Mouse (Mus musculus) neural tube, embryonic 12.5 days (tissue): Measurements from ENCODE around the gene BC055324. TPM values are rescaled to one million over a fixed set of nuclear protein-coding genes. Genes with fewer than 3 reads are reported as not detected.

Experiments
- ATAC-seq: fragments of 200-750 bp; cut with Nextera tagmentation; 2 replicates; pipeline ENCODE4 v1.8.0; 2017; ENCODE audit warnings: low read depth, mild to moderate bottlenecking, moderate TSS enrichment, moderate library complexity; ENCODE audit not compliant: low FRiP score
- H3K27ac ChIP-seq: fragments of 300-500 bp; sonication (generic); 2 replicates; pipeline ENCODE4 v1.5.1; 2016
- H3K27me3 ChIP-seq: fragments of 300-500 bp; sonication (generic); replicated peaks from 2 replicates; pipeline ENCODE4 v1.6.1; 2016; ENCODE audit warnings: mild to moderate bottlenecking
- H3K36me3 ChIP-seq: fragments of 300-500 bp; sonication (generic); 2 replicates; pipeline ENCODE4 v1.6.1; 2016; ENCODE audit warnings: mild to moderate bottlenecking
- H3K4me1 ChIP-seq: fragments of 300-500 bp; sonication (generic); 2 replicates; pipeline ENCODE4 v1.6.1; 2016
- H3K4me2 ChIP-seq: fragments of 300-500 bp; sonication (generic); replicated peaks from 2 replicates; pipeline ENCODE4 v1.6.1; 2016; ENCODE audit warnings: mild to moderate bottlenecking
- H3K4me3 ChIP-seq: fragments of 300-500 bp; sonication (generic); 2 replicates; pipeline ENCODE4 v1.5.1; 2016
- H3K9ac ChIP-seq: fragments of 300-500 bp; sonication (generic); 2 replicates; pipeline ENCODE4 v1.6.1; 2016; ENCODE audit warnings: mild to moderate bottlenecking
- H3K9me3 ChIP-seq: fragments of 300-500 bp; sonication (generic); 2 replicates; pipeline ENCODE4 v1.6.1; 2016; ENCODE audit warnings: mild to moderate bottlenecking
- WGBS: fragments of 180-500 bp; shearing (Covaris S2); methylation state at CpG from one replicate; pipeline ENCODE4 v1.1.7; 2016; 5-methylcytosine and 5-hydroxymethylcytosine counted together
- polyA plus RNA-seq: library from polyadenylated mRNA; unstranded; fragments of >200 nt; fragmentation: Nextera tagmentation; extraction: Ambion mirVana; gene quantifications from 2 replicates; pipeline ENCODE4 v1.2.1, GENCODE M21; 2016

BC055324 gene
- polyA plus RNA-seq, 1 experiment from 2014 or later, result 16.4 TPM

GRCm38 (mm10) chr1:163930458-163930794, 64.2 kb downstream of the BC055324 start:
- no peak overlapping the region for H3K27ac ChIP-seq
- H3K9me3 ChIP-seq, result no peaks in the 10 kb centered on the region
- peak overlapping the region; percentile 93 for H3K4me3 ChIP-seq
- ATAC-seq, result no peak; the same call in 1 of the 2 replicates
- no peaks in the 10 kb centered on the region for H3K27me3 ChIP-seq
- 6% methylated on average over 12 of the region's 12 CpGs for WGBS
- H3K36me3 ChIP-seq, result peaks cover 14% of the 10 kb centered on the region
- peaks cover 13% of the 10 kb centered on the region for H3K4me1 ChIP-seq
- peak overlapping the region; percentile 96 for H3K9ac ChIP-seq
- H3K4me2 ChIP-seq, result peak overlapping the region; percentile 75

GRCm38 (mm10) chr1:163929636-163930457, 64.7 kb downstream of the BC055324 start:
- Histone ChIP-seq H3K9me3 (no peaks in the 10 kb centered on the region), H3K36me3 (peaks cover 9% of the 10 kb centered on the region), H3K27me3 (no peaks in the 10 kb centered on the region), H3K4me3 (peak overlapping the region; percentile 93), H3K9ac (peak overlapping the region; percentile 96), H3K4me1 (peaks cover 13% of the 10 kb centered on the region), H3K4me2 (peak overlapping the region; percentile 75), H3K27ac (peak overlapping the region; percentile 53; the same call in 1 of the 2 replicates)
- WGBS, result under 1% methylated on average over 76 of the region's 77 CpGs
- ATAC-seq, result peak; percentile 95

GRCm38 (mm10) chr1:163928846-163929245, 65.8 kb downstream of the BC055324 start, which contains the start of gene Scyl3:
TSS of gene Scyl3 (plus strand) at chr1:163929100.
- peak within 1 kb of the TSS; percentile 93 for H3K4me3 ChIP-seq
- no peak for ATAC-seq
- H3K4me2 ChIP-seq, result peak within 1 kb of the TSS; percentile 75
- H3K9me3 ChIP-seq, result no peaks in the 10 kb centered on the region
- H3K27ac ChIP-seq, result peak within 1 kb of the TSS; percentile 53; the same call in 1 of the 2 replicates
- no peaks in the 10 kb centered on the region for H3K36me3 ChIP-seq
- H3K27me3 ChIP-seq, result no peaks in the 10 kb centered on the region
- 73% methylated on average over 7 of the region's 7 CpGs for WGBS
- H3K4me1 ChIP-seq, result peaks cover 13% of the 10 kb centered on the region
- H3K9ac ChIP-seq, result peak within 1 kb of the TSS; percentile 96

- Histone ChIP-seq H3K4me1 (peaks cover 4% of the 10 kb centered on the region; the same call in 1 of the 2 replicates), H3K4me3 (no peak overlapping the region), H3K9me3 (no peaks in the 10 kb centered on the region), H3K4me2 (no peak overlapping the region), H3K27me3 (no peaks in the 10 kb centered on the region), H3K9ac (no peak overlapping the region), H3K27ac (no peak overlapping the region), H3K36me3 (no peaks in the 10 kb centered on the region)
- ATAC-seq, result no peak
- 83% methylated on average over 8 of the region's 8 CpGs for WGBS
These were observed 70.5 kb downstream of the BC055324 start for GRCm38 (mm10) chr1:163924093-163924492.

- Histone ChIP-seq H3K4me3 (no peak overlapping the region), H3K27ac (no peak overlapping the region), H3K9me3 (no peaks in the 10 kb centered on the region), H3K9ac (no peak overlapping the region), H3K4me2 (no peak overlapping the region), H3K4me1 (no peaks in the 10 kb centered on the region), H3K27me3 (no peaks in the 10 kb centered on the region), H3K36me3 (peaks cover 7% of the 10 kb centered on the region)
- no peak for ATAC-seq
- 94% methylated on average over 5 of the region's 5 CpGs for WGBS
These were observed 77.0 kb downstream of the BC055324 start for GRCm38 (mm10) chr1:163917349-163918160.

GRCm38 (mm10) chr1:163911981-163912380, 82.6 kb downstream of the BC055324 start:
- H3K36me3 ChIP-seq, result peaks cover 3% of the 10 kb centered on the region
- H3K4me1 ChIP-seq, result no peaks in the 10 kb centered on the region
- H3K9me3 ChIP-seq, result no peaks in the 10 kb centered on the region
- H3K4me2 ChIP-seq, result no peak overlapping the region
- no peaks in the 10 kb centered on the region for H3K27me3 ChIP-seq
- no peak for ATAC-seq
- no peak overlapping the region for H3K27ac ChIP-seq
- no peak overlapping the region for H3K4me3 ChIP-seq
- no peak overlapping the region for H3K9ac ChIP-seq
- 95% methylated on average over 11 of the region's 11 CpGs for WGBS

GRCm38 (mm10) chr1:163910785-163911184, 83.8 kb downstream of the BC055324 start:
- H3K36me3 ChIP-seq, result no peaks in the 10 kb centered on the region
- WGBS, result 94% methylated on average over 9 of the region's 9 CpGs
- no peaks in the 10 kb centered on the region for H3K4me1 ChIP-seq
- ATAC-seq, result peak; percentile 42; the same call in 1 of the 2 replicates
- H3K27me3 ChIP-seq, result no peaks in the 10 kb centered on the region
- no peak overlapping the region for H3K9ac ChIP-seq
- H3K9me3 ChIP-seq, result no peaks in the 10 kb centered on the region
- H3K27ac ChIP-seq, result no peak overlapping the region
- no peak overlapping the region for H3K4me2 ChIP-seq
- H3K4me3 ChIP-seq, result no peak overlapping the region

GRCm38 (mm10) chr1:163910343-163910742, 84.3 kb downstream of the BC055324 start:
- ATAC-seq, result peak; percentile 71; the same call in 1 of the 2 replicates
- no peaks in the 10 kb centered on the region for H3K9me3 ChIP-seq
- H3K27me3 ChIP-seq, result no peaks in the 10 kb centered on the region
- no peaks in the 10 kb centered on the region for H3K36me3 ChIP-seq
- no peak overlapping the region for H3K4me2 ChIP-seq
- no peak overlapping the region for H3K4me3 ChIP-seq
- H3K4me1 ChIP-seq, result no peaks in the 10 kb centered on the region
- no peak overlapping the region for H3K27ac ChIP-seq
- no peak overlapping the region for H3K9ac ChIP-seq
- WGBS, result 8% methylated on average over 2 of the region's 2 CpGs

GRCm38 (mm10) chr1:163908389-163908788, 86.2 kb downstream of the BC055324 start:
- Histone ChIP-seq H3K27ac (no peak overlapping the region), H3K4me2 (no peak overlapping the region), H3K27me3 (no peaks in the 10 kb centered on the region), H3K9ac (no peak overlapping the region), H3K9me3 (no peaks in the 10 kb centered on the region), H3K36me3 (no peaks in the 10 kb centered on the region), H3K4me3 (no peak overlapping the region), H3K4me1 (no peaks in the 10 kb centered on the region)
- WGBS, result 93% methylated on average over 11 of the region's 11 CpGs
- no peak for ATAC-seq

- 76% methylated on average over 4 of the region's 4 CpGs for whole genome bisulfite sequencing
- Histone ChIP-seq H3K9me3 (no peaks in the 10 kb centered on the region), H3K27ac (no peak overlapping the region), H3K27me3 (no peaks in the 10 kb centered on the region), H3K4me3 (no peak overlapping the region), H3K36me3 (no peaks in the 10 kb centered on the region), H3K4me2 (no peak overlapping the region), H3K9ac (no peak overlapping the region), H3K4me1 (no peaks in the 10 kb centered on the region)
- no peak for ATAC-seq
These were observed 87.4 kb downstream of the BC055324 start for GRCm38 (mm10) chr1:163907007-163907811.

GRCm38 (mm10) chr1:163903411-163903810, 91.2 kb downstream of the BC055324 start:
- WGBS, result 92% methylated on average over 3 of the region's 3 CpGs
- Histone ChIP-seq H3K36me3 (no peaks in the 10 kb centered on the region), H3K4me2 (no peak overlapping the region), H3K27ac (no peak overlapping the region), H3K4me1 (no peaks in the 10 kb centered on the region), H3K9me3 (no peaks in the 10 kb centered on the region), H3K27me3 (no peaks in the 10 kb centered on the region), H3K9ac (no peak overlapping the region), H3K4me3 (no peak overlapping the region)
- ATAC-seq, result no peak

GRCm38 (mm10) chr1:163900168-163900567, 94.4 kb downstream of the BC055324 start:
- Histone ChIP-seq H3K4me2 (no peak overlapping the region), H3K4me3 (no peak overlapping the region), H3K9ac (no peak overlapping the region), H3K27me3 (no peaks in the 10 kb centered on the region), H3K36me3 (no peaks in the 10 kb centered on the region), H3K9me3 (no peaks in the 10 kb centered on the region), H3K27ac (no peak overlapping the region), H3K4me1 (no peaks in the 10 kb centered on the region)
- 80% methylated on average over 2 of the region's 2 CpGs for WGBS
- ATAC-seq, result no peak
